Mouse (Mus musculus) adrenal gland, adult 8-10 months (tissue): ENCODE data around the gene Dcpp3. TPM values are rescaled to one million over a fixed set of nuclear protein-coding genes. Genes with fewer than 3 reads are reported as not detected.

Source experiments
- total RNA-seq, 4 experiments: library from RNA; stranded (reverse); gene quantifications; 2 replicates each; pipeline ENCODE4 v1.2.4; 2022

Gene Dcpp3
- total RNA-seq, 4 experiments from 2014 or later: not detected

Other genes with a start within 250 kb of the Dcpp3 start
- 100 to 1,000 TPM; 136 to 169 (median 147) TPM for gene Hcfc1r1, start 243.9 kb upstream of the Dcpp3 start, total RNA-seq
- gene Thoc6, start 243.6 kb upstream of the Dcpp3 start, total RNA-seq: 10 to 100 TPM; 24.7 to 28.3 (median 26.7) TPM
- gene Tnfrsf12a, start 240.0 kb upstream of the Dcpp3 start, total RNA-seq: 100 to 1,000 TPM; 156 to 243 (median 195) TPM
- not detected for gene Cldn6, start 238.2 kb upstream of the Dcpp3 start, total RNA-seq
- gene Cldn9, start 233.4 kb upstream of the Dcpp3 start, total RNA-seq: under 1 TPM in 2 of 4 experiments, not detected in 2; 0.17 to 0.38 TPM
- gene 1520401A03Rik, start 194.7 kb upstream of the Dcpp3 start, total RNA-seq: 10 to 100 TPM in 3 of 4 experiments, 1 to 10 TPM in 1; 2.4 to 62.8 (median 19.6) TPM
- gene Pkmyt1, start 191.1 kb upstream of the Dcpp3 start, total RNA-seq: 1 to 10 TPM; 1.7 to 6.2 (median 3.6) TPM
- gene Paqr4, start 176.6 kb upstream of the Dcpp3 start, total RNA-seq: 10 to 100 TPM in 3 of 4 experiments, 1 to 10 TPM in 1; 7.7 to 17.9 (median 12.0) TPM
- gene Kremen2, start 171.6 kb upstream of the Dcpp3 start, total RNA-seq: under 1 TPM in 3 of 4 experiments, not detected in 1; 0.17 to 0.30 (median 0.26) TPM
- gene Flywch1, start 145.9 kb upstream of the Dcpp3 start, total RNA-seq: 100 to 1,000 TPM in 2 of 4 experiments, 10 to 100 TPM in 2; 82.9 to 115 (median 102) TPM
- 10 to 100 TPM in 3 of 4 experiments, 1 to 10 TPM in 1; 5.8 to 15.4 (median 13.1) TPM for gene Flywch2, start 131.4 kb upstream of the Dcpp3 start, total RNA-seq
- gene Srrm2, start 126.9 kb upstream of the Dcpp3 start, total RNA-seq: 1,000 to 10,000 TPM in 1 of 4 experiments, 100 to 1,000 TPM in 3; 612 to 1,355 (median 855) TPM
- 100 to 1,000 TPM; 365 to 430 (median 403) TPM for gene Elob, start 88.3 kb upstream of the Dcpp3 start, total RNA-seq
- gene Prss33, start 81.4 kb upstream of the Dcpp3 start, total RNA-seq: not detected
- not detected for gene Prss32, start 73.6 kb upstream of the Dcpp3 start, total RNA-seq
- 1 to 10 TPM in 3 of 4 experiments, under 1 TPM in 1; 0.56 to 1.8 (median 1.4) TPM for gene Prss41, start 73.3 kb upstream of the Dcpp3 start, total RNA-seq
- not detected for gene Prss21, start 49.4 kb upstream of the Dcpp3 start, total RNA-seq
- not detected for gene Dcpp1, start 36.6 kb upstream of the Dcpp3 start, total RNA-seq
- gene Dcpp2, start 36.6 kb upstream of the Dcpp3 start, total RNA-seq: not detected
- gene Sbp, start 24.2 kb downstream of the Dcpp3 start, total RNA-seq: not detected
- not detected for gene Sbpl, start 37.8 kb downstream of the Dcpp3 start, total RNA-seq
- under 1 TPM in 3 of 4 experiments, not detected in 1; 0.19 to 0.41 (median 0.31) TPM for gene Prss30, start 63.1 kb downstream of the Dcpp3 start, total RNA-seq
- gene Prss22, start 80.6 kb downstream of the Dcpp3 start, total RNA-seq: not detected
- under 1 TPM in 1 of 4 experiments, not detected in 3; 0.70 TPM for gene Prss27, start 120.7 kb downstream of the Dcpp3 start, total RNA-seq
- 10 to 100 TPM; 13.7 to 17.7 (median 15.1) TPM for gene Kctd5, start 156.0 kb downstream of the Dcpp3 start, total RNA-seq
- 10 to 100 TPM; 46.0 to 63.6 (median 61.9) TPM for gene Pdpk1, start 233.5 kb downstream of the Dcpp3 start, total RNA-seq
- 10 to 100 TPM; 39.3 to 64.9 (median 50.3) TPM for gene Amdhd2, start 246.3 kb downstream of the Dcpp3 start, total RNA-seq